7 mouse cellular contexts compared by ENCODE assay signal in genomic region chr2:78868511-78868854, GRCm38 (mm10). TPM values are rescaled to one million over a fixed set of nuclear protein-coding genes. Genes with fewer than 3 reads are reported as not detected.
DNase-seq lines count a peak whose midpoint lies in the region; ATAC-seq and TF ChIP-seq lines count a peak whose summit lies in the region.

No protein-coding gene starts in this region.

- H3K4me2 ChIP-seq in intestine, postnatal 0 days (replicated peaks; ENCODE audit: low read depth): peak overlapping the region; percentile 79
- peak overlapping the region; percentile 78 for H3K4me2 ChIP-seq in limb, embryonic 12.5 days
- H3K4me2 ChIP-seq in midbrain, embryonic 14.5 days (ENCODE audit: low read length): peak overlapping the region; percentile 80

- no peaks in the 10 kb centered on the region for H3K27me3 ChIP-seq in intestine, postnatal 0 days (replicated peaks; ENCODE audit: control insufficient read depth, insufficient read depth, low read length)
- H3K27me3 ChIP-seq in limb, embryonic 12.5 days: no peaks in the 10 kb centered on the region
- no peaks in the 10 kb centered on the region for H3K27me3 ChIP-seq in midbrain, embryonic 14.5 days (ENCODE audit: control insufficient read depth, insufficient read depth, low read length)

- H3K27ac ChIP-seq in intestine, postnatal 0 days (ENCODE audit: low read depth, low read length): peak overlapping the region; percentile 97
- H3K27ac ChIP-seq in limb, embryonic 12.5 days: peak overlapping the region; percentile 99
- peak overlapping the region; percentile 99 for H3K27ac ChIP-seq in midbrain, embryonic 14.5 days (replicated peaks; ENCODE audit: low read depth, low read length)

- under 1% methylated on average over 43 of the region's 44 CpGs for WGBS in intestine, postnatal 0 days
- under 1% methylated on average over 44 of the region's 44 CpGs for WGBS in limb, embryonic 12.5 days
- under 1% methylated on average over 32 of the region's 44 CpGs for WGBS in midbrain, embryonic 14.5 days

- H3K9me3 ChIP-seq in intestine, postnatal 0 days (ENCODE audit: control insufficient read depth): no peaks in the 10 kb centered on the region
- H3K9me3 ChIP-seq in limb, embryonic 12.5 days: no peaks in the 10 kb centered on the region
- no peaks in the 10 kb centered on the region for H3K9me3 ChIP-seq in midbrain, embryonic 14.5 days (ENCODE audit: control insufficient read depth, low read length)

- peak overlapping the region; percentile 95 for H3K9ac ChIP-seq in intestine, postnatal 0 days (ENCODE audit: low read depth, low read length)
- peak overlapping the region; percentile 99 for H3K9ac ChIP-seq in limb, embryonic 12.5 days (replicated peaks)
- H3K9ac ChIP-seq in midbrain, embryonic 14.5 days (replicated peaks; ENCODE audit: low read length): peak overlapping the region; percentile 99

- H3K36me3 ChIP-seq in intestine, postnatal 0 days (ENCODE audit: control insufficient read depth, insufficient read depth): no peaks in the 10 kb centered on the region
- 0 out of 2 replicates have a peak, but pooled peaks cover 8% of the 10 kb centered on the region for H3K36me3 ChIP-seq in limb, embryonic 12.5 days
- no peaks in the 10 kb centered on the region for H3K36me3 ChIP-seq in midbrain, embryonic 14.5 days (ENCODE audit: control insufficient read depth, insufficient read depth, low read length)

- peaks cover 3% of the 10 kb centered on the region; the same call in 1 of the 2 replicates for H3K4me1 ChIP-seq in intestine, postnatal 0 days (replicated peaks; ENCODE audit: control insufficient read depth, insufficient read depth, low read length)
- H3K4me1 ChIP-seq in limb, embryonic 12.5 days (replicated peaks): peaks cover 29% of the 10 kb centered on the region
- H3K4me1 ChIP-seq in midbrain, embryonic 14.5 days (ENCODE audit: control insufficient read depth, insufficient read depth, low read length): peaks cover 20% of the 10 kb centered on the region

- peak; percentile 93 for ATAC-seq in intestine, postnatal 0 days
- peak; percentile 67 for ATAC-seq in limb, embryonic 12.5 days (ENCODE audit: insufficient number of reproducible peaks, insufficient read depth, low FRiP score, low TSS enrichment, low read depth)
- peak; percentile 84 for ATAC-seq in midbrain, embryonic 14.5 days (ENCODE audit: low FRiP score, low TSS enrichment)

- H3K4me3 ChIP-seq in intestine, postnatal 0 days (ENCODE audit: low read depth, low read length): peak overlapping the region; percentile 93
- H3K4me3 ChIP-seq in limb, embryonic 12.5 days (replicated peaks): peak overlapping the region; percentile 77
- peak overlapping the region; percentile 70 for H3K4me3 ChIP-seq in midbrain, embryonic 14.5 days (replicated peaks; ENCODE audit: low read depth, low read length)

- peak; percentile 87 for DNase-seq in adrenal gland, adult 2 months
- peak; percentile 94 for DNase-seq in embryo, embryonic 11 days
- DNase-seq in gastrocnemius, postnatal 4 days (ENCODE audit: low spot score in 2 of 2): peak; percentile 72 to 85
- peak; percentile 89 for DNase-seq in midbrain, embryonic 14.5 days
- peak; percentile 80 for DNase-seq in spleen, adult 12 weeks (ENCODE audit: low spot score)

- TF ChIP-seq CTCF in intestine, postnatal 0 days (IDR thresholded peaks at IDR 0.05; ENCODE audit: low read depth): no peak

RNA-seq across cellular contexts. Expression of gene Ube2e3, which starts 0.6 kb away (rescaled TPM):
- total RNA-seq in adrenal gland, adult 2 months (2021): 10 to 100 TPM; 41.4 to 48.7 TPM
- polyA plus RNA-seq in adrenal gland, adult 2 months (2012; rRNA removed): 57.7 and 62.7 TPM in 2 replicates
- 10 to 100 TPM; 42.6 to 48.8 TPM for total RNA-seq in gastrocnemius, postnatal 4 days (2021)
- 60.4 and 63.6 TPM in 2 replicates for polyA plus RNA-seq in intestine, postnatal 0 days (2015; fragmentation: Nextera tagmentation; extraction: Ambion mirVana)
- polyA plus RNA-seq in limb, embryonic 12.5 days (2016; fragmentation: Nextera tagmentation; extraction: Ambion mirVana): 247 and 256 TPM in 2 replicates
- 322 TPM in 2 replicates for polyA plus RNA-seq in midbrain, embryonic 14.5 days (2014; fragmentation: Nextera tagmentation; extraction: Ambion mirVana)

Comparison
In these comparisons a context has a peak if more than half of its experiments do, and no peak if none do; other contexts are left out.
1. Peak in every context shown above with its lines: DNase-seq, ATAC-seq, H3K4me3 ChIP-seq and H3K27ac ChIP-seq.